In genomic region chr2:145168405-145168971, GRCm38 (mm10) we compare ENCODE assay signal across 8 mouse cellular contexts. TPM values are rescaled to one million over a fixed set of nuclear protein-coding genes. Genes with fewer than 3 reads are reported as not detected.
DNase-seq lines count a peak whose midpoint lies in the region; ATAC-seq and TF ChIP-seq lines count a peak whose summit lies in the region.

No protein-coding gene starts in this region.

- H3K9ac ChIP-seq in heart, adult 2 months (ENCODE audit: low read depth, low read length), result peak overlapping the region; percentile 75
- peak overlapping the region; percentile 89 for H3K9ac ChIP-seq in neural tube, embryonic 13.5 days

- no peak for DNase-seq in heart, adult 2 months
- no peak for DNase-seq in heart, postnatal 25 days (ENCODE audit: low spot score)
- DNase-seq in 416B (ENCODE audit: low read depth), result peak; percentile 55
- DNase-seq in forebrain, embryonic 10.5 days (ENCODE audit: extremely low spot score, low spot score), result no peak
- DNase-seq in limb, embryonic 10.5 days (ENCODE audit: low spot score), result no peak
- no peak for DNase-seq in frontal cortex, postnatal 36 days (ENCODE audit: low spot score in 2 of 2)
- DNase-seq in urinary bladder, adult 2 months (ENCODE audit: low spot score), result no peak

- H3K27ac ChIP-seq in heart, adult 2 months, result peak overlapping the region; percentile 59
- H3K27ac ChIP-seq in forebrain, embryonic 10.5 days, result peak overlapping the region; percentile 94
- H3K27ac ChIP-seq in limb, embryonic 10.5 days, result peak overlapping the region; percentile 92
- H3K27ac ChIP-seq in neural tube, embryonic 13.5 days (replicated peaks), result peak overlapping the region; percentile 96

- intact Hi-C loops in heart, adult 2 months (cut with DNase I), result no loop called here
- intact Hi-C loops in heart, postnatal 25 days (cut with DNase I), result loop anchor here (5.0 kb wide), 1 partner anchor 124 kb away; no protein-coding TSS in a partner anchor

- no peaks in the 10 kb centered on the region for H3K9me3 ChIP-seq in forebrain, embryonic 10.5 days
- no peaks in the 10 kb centered on the region for H3K9me3 ChIP-seq in limb, embryonic 10.5 days (replicated peaks)
- H3K9me3 ChIP-seq in neural tube, embryonic 13.5 days, result no peaks in the 10 kb centered on the region

- peak overlapping the region; percentile 51 for H3K4me3 ChIP-seq in heart, adult 2 months
- H3K4me3 ChIP-seq in forebrain, embryonic 10.5 days, result peak overlapping the region; percentile 81
- peak overlapping the region; percentile 79 for H3K4me3 ChIP-seq in limb, embryonic 10.5 days
- H3K4me3 ChIP-seq in neural tube, embryonic 13.5 days, result peak overlapping the region; percentile 67

- H3K4me2 ChIP-seq in neural tube, embryonic 13.5 days, result peak overlapping the region; percentile 80

- H3K4me1 ChIP-seq in heart, adult 2 months (ENCODE audit: control insufficient read depth, insufficient read depth, low read length), result peaks cover 1% of the 10 kb centered on the region; the same call in 1 of the 2 replicates
- H3K4me1 ChIP-seq in forebrain, embryonic 10.5 days, result peaks cover 20% of the 10 kb centered on the region
- H3K4me1 ChIP-seq in limb, embryonic 10.5 days, result peaks cover 19% of the 10 kb centered on the region
- H3K4me1 ChIP-seq in neural tube, embryonic 13.5 days (replicated peaks), result peaks cover 23% of the 10 kb centered on the region

- no peaks in the 10 kb centered on the region for H3K79me2 ChIP-seq in heart, adult 2 months (replicated peaks; ENCODE audit: control insufficient read depth, insufficient read depth, low read length)

- WGBS in heart, adult 2 months, result 12% methylated on average over 10 of the region's 10 CpGs
- 10% methylated on average over 10 of the region's 10 CpGs for WGBS in forebrain, embryonic 10.5 days
- WGBS in limb, embryonic 10.5 days, result 13% methylated on average over 10 of the region's 10 CpGs
- 7% methylated on average over 10 of the region's 10 CpGs for WGBS in neural tube, embryonic 13.5 days

- no peaks in the 10 kb centered on the region for H3K36me3 ChIP-seq in heart, adult 2 months (ENCODE audit: control insufficient read depth, insufficient read depth, low read length)
- H3K36me3 ChIP-seq in forebrain, embryonic 10.5 days (replicated peaks), result no peaks in the 10 kb centered on the region
- H3K36me3 ChIP-seq in limb, embryonic 10.5 days, result no peaks in the 10 kb centered on the region
- H3K36me3 ChIP-seq in neural tube, embryonic 13.5 days, result no peaks in the 10 kb centered on the region

- ATAC-seq in neural tube, embryonic 13.5 days (ENCODE audit: low read depth), result peak; percentile 3

- no peak for TF ChIP-seq EP300 in heart, adult 2 months (IDR thresholded peaks at IDR 0.05; ENCODE audit: insufficient read depth, low read depth, low read length)

- no peak for TF ChIP-seq CTCF in heart, adult 2 months (IDR thresholded peaks at IDR 0.05)

- peaks cover 2% of the 10 kb centered on the region; the same call in 1 of the 2 replicates for H3K27me3 ChIP-seq in heart, adult 2 months (ENCODE audit: control insufficient read depth, insufficient read depth, low read length)
- peaks cover 18% of the 10 kb centered on the region for H3K27me3 ChIP-seq in forebrain, embryonic 10.5 days (ENCODE audit: poor library complexity, severe bottlenecking)
- peaks cover 25% of the 10 kb centered on the region; the same call in 1 of the 2 replicates for H3K27me3 ChIP-seq in limb, embryonic 10.5 days (ENCODE audit: low read depth, poor library complexity, severe bottlenecking)
- no peaks in the 10 kb centered on the region for H3K27me3 ChIP-seq in neural tube, embryonic 13.5 days

- no peak for TF ChIP-seq POLR2A in heart, adult 2 months (IDR thresholded peaks at IDR 0.05; ENCODE audit: insufficient read depth, low read depth, low read length)

RNA-seq across cellular contexts. Expression of gene Slc24a3, which starts 0.9 kb away (rescaled TPM):
- total RNA-seq in heart, adult 2 months (2021), result 1 to 10 TPM; 2.7 to 2.8 TPM
- 3.3 and 3.6 TPM in 2 replicates for polyA plus RNA-seq in heart, adult 2 months (2012; rRNA removed)
- 1 to 10 TPM; 2.5 to 2.8 TPM for total RNA-seq in heart, postnatal 25 days (2021)
- polyA plus RNA-seq in forebrain, embryonic 10.5 days (2016; fragmentation: Nextera tagmentation; extraction: Ambion mirVana), result 0.16 and 0.26 TPM in 2 replicates
- polyA plus RNA-seq in limb, embryonic 10.5 days (2016; fragmentation: Nextera tagmentation; extraction: Ambion mirVana), result 0.41 and 0.45 TPM in 2 replicates
- polyA plus RNA-seq in neural tube, embryonic 13.5 days (2015; fragmentation: Nextera tagmentation; extraction: Ambion mirVana), result 11.5 and 14.9 TPM in 2 replicates
- polyA plus RNA-seq in urinary bladder, adult 2 months (2012; rRNA removed), result 54.4 and 91.7 TPM in 2 replicates
